Mouse (Mus musculus) forebrain, postnatal 0 days (tissue): ENCODE measurements at regions not wholly inside any gene's neighbourhood (a gene's known extent, or its start where the extent isn't known, plus 50 kb on each side); places are given as distances from the start of the nearest gene placed in this dataset.

Source experiments
- ATAC-seq: fragments of 200-750 bp; cut with Nextera tagmentation; 2 replicates; pipeline ENCODE4 v1.8.0; 2017; ENCODE audit warnings: mild to moderate bottlenecking, moderate library complexity
- DNase-seq: peaks from one replicate; pipeline ENCODE4 v3.0.0-alpha.2; 2015
- H3K27ac ChIP-seq: fragments of 300-500 bp; sonication (generic); 2 replicates; pipeline ENCODE4 v1.5.1; 2014; ENCODE audit warnings: low read depth, mild to moderate bottlenecking, antibody characterized with exemption, low read length, moderate library complexity, mixed read lengths
- H3K27me3 ChIP-seq: fragments of 300-500 bp; sonication (generic); 2 replicates; pipeline ENCODE4 v1.6.1; 2014; ENCODE audit warnings: mild to moderate bottlenecking, low read length, mixed read lengths; ENCODE audit not compliant: insufficient read depth
- H3K36me3 ChIP-seq: fragments of 300-500 bp; sonication (generic); 2 replicates; pipeline ENCODE4 v1.6.1; 2014; ENCODE audit warnings: mild to moderate bottlenecking, moderate library complexity; ENCODE audit not compliant: insufficient read depth
- H3K4me1 ChIP-seq: fragments of 300-500 bp; sonication (generic); 2 replicates; pipeline ENCODE4 v1.6.1; 2014; ENCODE audit warnings: antibody characterized with exemption; ENCODE audit not compliant: insufficient read depth
- H3K4me2 ChIP-seq: fragments of 300-500 bp; sonication (generic); 2 replicates; pipeline ENCODE4 v1.6.1; 2014; ENCODE audit warnings: low read depth, mild to moderate bottlenecking, moderate library complexity
- H3K4me3 ChIP-seq: fragments of 300-500 bp; sonication (generic); 2 replicates; pipeline ENCODE4 v1.5.1; 2014; ENCODE audit warnings: low read depth, low read length, mixed read lengths
- H3K9ac ChIP-seq: fragments of 300-500 bp; sonication (generic); 2 replicates; pipeline ENCODE4 v1.6.1; 2014; ENCODE audit warnings: mild to moderate bottlenecking
- H3K9me3 ChIP-seq: fragments of 300-500 bp; sonication (generic); 2 replicates; pipeline ENCODE4 v1.6.1; 2016; ENCODE audit warnings: low read length
- CTCF ChIP-seq: sonication (generic); IDR thresholded peaks from 2 replicates; pipeline ENCODE4 v1.5.1; 2016; ENCODE audit warnings: antibody characterized with exemption, control low read depth, low read depth
- WGBS: fragments of 180-500 bp; shearing (Covaris S2); extraction: QIAGEN DNeasy Blood & Tissue Kit; methylation state at CpG from one replicate; pipeline ENCODE4 v1.1.7; 2014; 5-methylcytosine and 5-hydroxymethylcytosine counted together

- WGBS = 35% methylated on average over 6 of the region's 6 CpGs
- no peak overlapping the region for H3K4me2 ChIP-seq
- no peak for TF ChIP-seq CTCF
- H3K4me3 ChIP-seq = no peak overlapping the region
- H3K9me3 ChIP-seq = no peaks in the 10 kb centered on the region
- H3K36me3 ChIP-seq = no peaks in the 10 kb centered on the region
- no peak for ATAC-seq
- no peaks in the 10 kb centered on the region for H3K27me3 ChIP-seq
- DNase-seq = no peak
- no peak overlapping the region for H3K27ac ChIP-seq
- H3K9ac ChIP-seq = no peak overlapping the region
- no peaks in the 10 kb centered on the region for H3K4me1 ChIP-seq
Observed at GRCm38 (mm10) chr17:73012356-73012755, 94.3 kb downstream of the Lbh start.

GRCm38 (mm10) chr17:73012954-73013353 lies 94.8 kb upstream of the Lclat1 start:
- H3K9ac ChIP-seq = no peak overlapping the region
- no peak for ATAC-seq
- 71% methylated on average over 5 of the region's 5 CpGs for WGBS
- H3K27me3 ChIP-seq = no peaks in the 10 kb centered on the region
- H3K36me3 ChIP-seq = no peaks in the 10 kb centered on the region
- H3K4me3 ChIP-seq = no peak overlapping the region
- H3K4me2 ChIP-seq = no peak overlapping the region
- H3K9me3 ChIP-seq = no peaks in the 10 kb centered on the region
- TF ChIP-seq CTCF = no peak
- no peak for DNase-seq
- no peaks in the 10 kb centered on the region for H3K4me1 ChIP-seq
- H3K27ac ChIP-seq = no peak overlapping the region

- no peak overlapping the region for H3K4me3 ChIP-seq
- no peaks in the 10 kb centered on the region for H3K4me1 ChIP-seq
- no peak overlapping the region for H3K27ac ChIP-seq
- no peaks in the 10 kb centered on the region for H3K9me3 ChIP-seq
- no peak overlapping the region for H3K4me2 ChIP-seq
- no peak overlapping the region for H3K9ac ChIP-seq
- 54% methylated on average over 9 of the region's 9 CpGs for WGBS
- DNase-seq (no peak), ATAC-seq (no peak)
- H3K36me3 ChIP-seq = no peaks in the 10 kb centered on the region
- H3K27me3 ChIP-seq = no peaks in the 10 kb centered on the region
- no peak for TF ChIP-seq CTCF
Observed at GRCm38 (mm10) chr17:73014090-73014853, 93.5 kb upstream of the Lclat1 start.

- H3K4me3 ChIP-seq = no peak overlapping the region
- no peak for TF ChIP-seq CTCF
- no peaks in the 10 kb centered on the region for H3K9me3 ChIP-seq
- WGBS = 93% methylated on average over 5 of the region's 5 CpGs
- DNase-seq = no peak
- H3K9ac ChIP-seq = no peak overlapping the region
- H3K4me2 ChIP-seq = no peak overlapping the region
- no peak for ATAC-seq
- no peak overlapping the region for H3K27ac ChIP-seq
- H3K4me1 ChIP-seq = no peaks in the 10 kb centered on the region
- no peaks in the 10 kb centered on the region for H3K27me3 ChIP-seq
- H3K36me3 ChIP-seq = no peaks in the 10 kb centered on the region
Observed at GRCm38 (mm10) chr17:73017173-73017572, 90.6 kb upstream of the Lclat1 start.

- H3K9me3 ChIP-seq = no peaks in the 10 kb centered on the region
- H3K9ac ChIP-seq = no peak overlapping the region
- no peak for DNase-seq
- no peaks in the 10 kb centered on the region for H3K4me1 ChIP-seq
- no peak overlapping the region for H3K4me2 ChIP-seq
- no peaks in the 10 kb centered on the region for H3K27me3 ChIP-seq
- no peak overlapping the region for H3K4me3 ChIP-seq
- TF ChIP-seq CTCF = no peak
- H3K36me3 ChIP-seq = no peaks in the 10 kb centered on the region
- WGBS = 63% methylated on average over 8 of the region's 8 CpGs
- no peak for ATAC-seq
- H3K27ac ChIP-seq = no peak overlapping the region
Observed at GRCm38 (mm10) chr17:73022630-73023051, 85.1 kb upstream of the Lclat1 start.

- TF ChIP-seq CTCF = no peak
- DNase-seq (no peak), ATAC-seq (no peak)
- Histone ChIP-seq H3K27ac (no peak overlapping the region), H3K27me3 (no peaks in the 10 kb centered on the region), H3K4me3 (no peak overlapping the region), H3K4me2 (no peak overlapping the region), H3K9me3 (no peaks in the 10 kb centered on the region), H3K36me3 (no peaks in the 10 kb centered on the region), H3K4me1 (no peaks in the 10 kb centered on the region), H3K9ac (no peak overlapping the region)
- WGBS = 52% methylated on average over 10 of the region's 10 CpGs
Observed at GRCm38 (mm10) chr17:73023362-73024107, 84.2 kb upstream of the Lclat1 start.

GRCm38 (mm10) chr17:73027122-73027521 lies 80.7 kb upstream of the Lclat1 start:
- ATAC-seq (no peak), DNase-seq (no peak)
- Histone ChIP-seq H3K36me3 (no peaks in the 10 kb centered on the region), H3K27me3 (no peaks in the 10 kb centered on the region), H3K9ac (no peak overlapping the region), H3K4me3 (no peak overlapping the region), H3K4me1 (no peaks in the 10 kb centered on the region), H3K9me3 (no peaks in the 10 kb centered on the region), H3K27ac (no peak overlapping the region), H3K4me2 (no peak overlapping the region)
- WGBS = 97% methylated on average over 5 of the region's 5 CpGs
- TF ChIP-seq CTCF = no peak
